Mouse (Mus musculus): ENCODE results near the gene Gm20388. TPM values are rescaled to one million over a fixed set of nuclear protein-coding genes. Genes with fewer than 3 reads are reported as not detected.

Gene Gm20388
- total RNA-seq, 2 experiments from 2014 or later: 18.5 to 23.8 TPM

GRCm38 (mm10) chr8:121620801-121621516 lies 1710.3 kb downstream of the Gm20388 start:
- ATAC-seq (replicated peaks; ENCODE audit: poor library complexity, severe bottlenecking): no peak

DNA sequence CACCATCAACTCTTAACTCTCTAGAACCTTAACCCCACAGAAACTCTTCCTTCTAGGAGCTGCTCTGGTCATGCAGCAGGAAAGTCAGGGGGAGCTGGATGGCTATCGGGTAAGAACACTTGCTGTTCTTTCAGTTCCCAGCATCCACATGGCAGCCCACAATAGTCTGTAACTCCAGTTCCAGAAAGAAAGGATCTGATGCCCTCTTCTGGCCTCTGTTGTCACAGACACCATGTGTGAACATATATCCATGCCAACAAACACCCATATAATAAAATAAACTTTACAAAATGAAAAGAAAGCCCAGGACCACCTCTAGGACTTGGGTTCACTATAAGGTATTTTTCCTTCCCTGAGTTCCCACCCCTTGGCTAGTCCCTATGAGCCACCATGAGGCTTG lies 1711.2 kb downstream of the Gm20388 start:
- no peak for ATAC-seq (replicated peaks; ENCODE audit: poor library complexity, severe bottlenecking)

DNA sequence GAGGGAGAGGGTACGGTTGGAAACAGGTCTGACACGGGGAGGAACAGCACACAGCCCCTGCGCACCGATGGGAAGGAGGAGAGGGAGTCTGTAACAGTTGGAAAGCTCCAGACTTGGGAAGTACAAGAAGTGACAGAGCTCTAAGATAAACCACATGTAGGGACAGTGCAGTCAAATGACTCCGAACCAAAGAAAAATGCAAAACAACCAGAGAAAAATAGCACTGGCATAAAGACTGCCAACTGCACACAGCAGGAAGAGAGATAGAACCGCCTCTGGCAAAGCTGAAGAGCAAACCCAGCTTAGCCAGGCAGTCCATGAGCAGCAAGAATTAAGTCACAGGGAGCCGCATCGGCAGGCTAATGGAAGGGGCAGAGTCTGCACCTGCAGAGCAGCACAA lies 1712.4 kb downstream of the Gm20388 start:
- ATAC-seq (replicated peaks; ENCODE audit: poor library complexity, severe bottlenecking): no peak

DNA sequence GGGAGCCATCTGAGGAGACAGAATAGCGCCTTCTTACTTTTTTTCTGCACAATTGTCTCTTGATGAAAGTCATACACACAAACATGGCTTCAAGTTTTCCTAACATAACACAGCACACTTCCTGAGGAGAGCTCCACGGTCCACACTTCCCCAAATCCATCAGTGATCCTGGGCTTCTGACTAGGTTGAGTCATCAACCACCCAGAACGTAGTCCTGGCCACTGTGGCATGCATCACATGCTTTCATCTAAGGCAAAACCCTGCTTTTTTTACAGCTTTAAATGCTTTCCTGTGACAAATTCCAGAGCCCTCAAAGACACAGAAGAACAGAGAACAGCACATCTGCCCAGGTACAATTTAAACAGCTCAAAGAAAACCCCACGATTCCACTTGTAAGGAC lies 1718.0 kb downstream of the Gm20388 start:
- no peak for ATAC-seq (replicated peaks; ENCODE audit: poor library complexity, severe bottlenecking)

- no peak for ATAC-seq (replicated peaks; ENCODE audit: poor library complexity, severe bottlenecking)
These were observed 1721.0 kb downstream of the Gm20388 start for GRCm38 (mm10) chr8:121631645-121632071.

DNA sequence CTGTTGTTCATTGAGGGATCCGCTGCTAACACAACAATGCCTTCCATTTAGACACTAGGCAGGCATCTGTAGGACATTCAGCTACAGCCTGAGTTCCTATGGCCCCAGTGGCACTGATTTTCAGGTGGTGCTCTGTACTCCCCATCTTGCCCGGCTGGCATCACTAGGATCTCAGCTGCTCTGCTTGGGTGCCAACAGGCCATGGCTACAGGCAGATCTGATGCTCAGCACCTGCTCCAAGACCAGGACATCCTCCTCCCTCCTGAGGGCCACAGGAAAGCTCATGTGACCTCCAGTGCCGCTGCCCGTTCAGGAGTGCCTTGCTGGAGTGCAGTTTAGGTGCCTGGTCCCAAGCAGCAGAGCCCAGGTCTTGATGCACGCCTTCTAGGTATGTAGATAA lies 1721.8 kb downstream of the Gm20388 start:
- ATAC-seq (replicated peaks; ENCODE audit: poor library complexity, severe bottlenecking): no peak

- peak; percentile 75 for ATAC-seq (replicated peaks; ENCODE audit: poor library complexity, severe bottlenecking)
These were observed 1724.9 kb downstream of the Gm20388 start for GRCm38 (mm10) chr8:121635534-121635933.

- ATAC-seq (replicated peaks; ENCODE audit: poor library complexity, severe bottlenecking): no peak
These were observed 1725.5 kb downstream of the Gm20388 start for GRCm38 (mm10) chr8:121636180-121636579.

GRCm38 (mm10) chr8:121642804-121643203 lies 1732.2 kb downstream of the Gm20388 start:
- ATAC-seq (replicated peaks; ENCODE audit: poor library complexity, severe bottlenecking): peak; percentile 3; the same call in 1 of the 2 replicates

DNA sequence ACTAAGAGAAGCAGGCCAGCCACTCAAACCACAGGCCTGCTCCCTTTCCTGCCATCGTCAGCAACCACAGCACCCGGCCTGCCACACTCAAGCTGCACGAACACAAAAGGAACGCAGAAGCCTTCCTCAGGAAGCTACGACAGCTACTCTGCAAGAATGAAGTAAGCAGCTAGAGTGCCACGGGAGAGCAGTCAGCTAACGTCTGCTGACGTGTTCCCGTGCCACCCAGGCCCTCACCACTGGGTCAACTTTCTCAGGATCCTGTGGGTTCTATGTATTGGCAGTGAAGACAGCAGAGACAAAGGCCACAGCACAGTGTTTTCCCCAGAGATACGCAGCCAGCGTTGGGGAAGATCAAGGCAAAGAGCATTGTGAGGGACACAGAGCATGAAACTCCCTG lies 1732.7 kb downstream of the Gm20388 start:
- peak; percentile 88 for ATAC-seq (replicated peaks; ENCODE audit: poor library complexity, severe bottlenecking)

DNA sequence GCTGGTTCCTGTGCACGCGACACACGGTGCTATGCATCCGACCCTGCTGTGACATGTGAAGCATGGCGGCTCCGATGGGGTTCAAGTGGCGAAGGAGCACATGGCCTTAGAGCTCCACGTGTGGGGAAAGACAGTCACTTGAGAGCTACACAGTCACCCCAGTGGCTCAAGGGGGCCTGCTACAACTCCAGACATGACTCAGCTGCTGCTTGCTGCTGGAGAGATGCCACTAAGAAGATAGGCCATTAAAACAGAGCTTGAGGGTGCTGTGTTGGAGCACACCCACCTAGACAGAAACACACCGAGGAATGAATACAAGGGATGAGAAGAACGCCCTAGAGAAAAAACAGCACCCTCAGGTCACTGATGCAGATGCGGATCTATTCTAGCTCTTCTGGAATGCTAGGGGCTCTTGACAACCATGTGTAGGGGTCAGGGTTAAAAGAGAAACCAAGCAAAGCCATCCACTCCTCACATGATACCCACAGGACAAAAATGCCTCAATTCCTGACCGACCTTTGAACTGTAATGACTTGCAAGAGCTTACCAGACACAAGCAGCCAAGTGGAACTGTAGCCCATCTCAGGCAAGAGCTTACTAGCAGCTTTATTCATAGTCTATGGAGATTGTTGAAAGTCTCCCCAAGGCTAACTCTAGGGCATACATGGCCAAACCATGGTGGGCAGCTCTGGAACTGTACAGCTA lies 1737.0 kb downstream of the Gm20388 start:
- ATAC-seq (replicated peaks; ENCODE audit: poor library complexity, severe bottlenecking): no peak

DNA sequence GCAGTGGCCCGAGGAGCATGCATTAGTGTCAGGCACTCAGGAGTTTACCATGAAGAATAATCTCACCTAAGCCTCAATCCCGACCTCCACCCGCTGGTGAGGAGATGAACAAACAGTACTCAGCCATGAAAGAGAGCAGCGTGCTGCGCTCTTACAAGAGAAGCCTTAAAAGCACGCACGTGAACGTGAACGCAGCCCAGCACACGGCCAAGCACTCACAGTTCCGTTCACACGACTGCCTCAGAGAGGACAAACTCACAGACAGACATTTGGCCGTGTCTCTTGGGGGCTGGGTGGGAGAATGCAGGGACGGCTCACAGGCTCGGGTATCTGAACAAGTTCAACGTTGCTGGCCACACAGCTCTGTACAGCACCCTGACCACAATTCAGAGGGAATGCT lies 1737.8 kb downstream of the Gm20388 start:
- ATAC-seq (replicated peaks; ENCODE audit: poor library complexity, severe bottlenecking): no peak

- ATAC-seq (replicated peaks; ENCODE audit: poor library complexity, severe bottlenecking): no peak
These were observed 1738.8 kb downstream of the Gm20388 start for GRCm38 (mm10) chr8:121649423-121649822.

DNA sequence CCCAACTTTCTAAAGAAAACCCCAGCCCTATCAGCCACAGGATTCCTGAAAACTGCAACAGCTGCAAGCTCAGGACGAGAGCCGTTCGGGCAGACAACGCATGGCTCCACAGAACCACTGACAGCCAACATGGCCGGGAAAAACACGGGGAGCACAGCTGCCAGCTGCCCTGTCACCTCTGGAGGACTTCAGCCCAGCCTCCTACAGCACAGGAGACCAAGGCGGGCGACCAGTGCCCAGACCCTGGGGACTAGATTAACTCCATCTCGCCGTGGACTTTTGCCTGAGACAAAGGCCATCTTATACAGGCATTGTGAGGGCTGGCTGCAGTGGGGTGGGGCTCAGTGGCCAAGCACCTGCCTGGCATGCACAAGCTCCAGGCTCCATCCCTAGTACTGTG lies 1739.3 kb downstream of the Gm20388 start:
- ATAC-seq (replicated peaks; ENCODE audit: poor library complexity, severe bottlenecking): no peak

DNA sequence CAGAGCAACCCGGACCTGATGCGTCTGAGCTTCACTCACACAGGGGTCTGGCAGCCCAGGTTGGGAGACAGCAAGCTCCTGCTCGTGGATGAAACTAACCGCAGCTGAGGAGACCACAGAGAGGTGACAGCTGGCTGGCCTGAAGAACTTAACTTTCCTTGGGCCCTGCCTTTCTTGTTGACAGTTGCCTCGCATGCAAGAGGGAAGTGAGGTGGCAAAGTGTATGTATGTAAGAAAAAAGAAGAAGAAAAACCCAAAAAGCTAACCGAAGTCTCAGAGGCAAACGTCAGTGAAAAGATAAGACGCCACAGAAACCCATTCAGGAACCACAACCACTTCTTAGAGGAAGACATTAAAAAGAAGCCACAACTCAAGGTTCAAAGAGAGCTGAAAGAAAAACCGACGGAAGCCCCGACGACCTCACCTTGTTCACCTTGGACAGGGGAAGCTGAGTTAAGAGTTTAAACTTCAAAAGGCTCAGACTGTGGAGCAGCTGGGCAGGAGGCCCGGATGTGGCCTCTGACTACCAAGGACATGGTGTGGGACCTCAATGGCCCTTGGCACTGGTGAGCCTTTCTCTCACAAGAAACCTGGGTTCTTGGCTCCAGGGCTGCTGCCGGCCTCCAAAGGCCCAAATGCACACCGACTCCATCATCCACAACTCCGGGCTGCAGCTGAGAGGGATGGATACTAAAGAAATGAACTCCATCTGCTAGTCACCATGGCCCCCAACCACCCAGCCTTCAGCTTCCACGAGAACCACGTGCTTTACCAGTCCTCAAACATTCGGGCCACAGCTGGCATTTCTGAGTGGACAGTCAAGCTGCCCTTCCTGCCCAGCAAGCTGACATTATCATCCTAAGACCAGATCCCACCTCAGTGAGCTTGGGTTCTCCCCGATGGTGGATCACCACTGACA lies 1740.0 kb downstream of the Gm20388 start:
- ATAC-seq (replicated peaks; ENCODE audit: poor library complexity, severe bottlenecking): peak; percentile 60

DNA sequence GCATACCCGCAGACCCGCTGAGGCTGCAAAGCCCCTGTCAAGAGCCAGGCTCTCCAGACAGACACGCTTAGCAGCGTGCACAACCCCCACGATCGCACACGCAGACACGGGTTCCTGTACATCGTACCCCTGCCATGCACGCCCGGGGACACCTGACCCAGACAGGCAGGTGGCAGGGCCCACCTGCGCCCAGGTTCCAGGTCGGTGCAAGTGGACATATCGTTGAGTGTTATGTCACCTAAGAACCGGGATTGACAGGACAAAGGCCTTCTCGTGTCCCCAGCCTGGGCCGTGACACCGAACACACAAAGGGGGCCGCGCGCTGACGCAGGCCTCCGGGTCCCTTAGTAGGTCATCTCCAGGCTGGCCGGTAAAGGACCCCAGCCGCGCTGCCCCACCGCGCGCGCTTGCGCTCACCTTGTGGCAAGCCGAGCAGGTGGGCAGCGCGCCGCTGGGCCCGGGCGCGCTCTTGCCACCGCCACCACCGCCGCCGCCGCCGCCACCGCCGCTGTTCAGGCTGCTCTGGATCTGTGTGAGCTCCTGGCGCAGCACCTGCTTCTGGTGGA lies 1740.8 kb downstream of the Gm20388 start:
- no peak for ATAC-seq (replicated peaks; ENCODE audit: poor library complexity, severe bottlenecking)

DNA sequence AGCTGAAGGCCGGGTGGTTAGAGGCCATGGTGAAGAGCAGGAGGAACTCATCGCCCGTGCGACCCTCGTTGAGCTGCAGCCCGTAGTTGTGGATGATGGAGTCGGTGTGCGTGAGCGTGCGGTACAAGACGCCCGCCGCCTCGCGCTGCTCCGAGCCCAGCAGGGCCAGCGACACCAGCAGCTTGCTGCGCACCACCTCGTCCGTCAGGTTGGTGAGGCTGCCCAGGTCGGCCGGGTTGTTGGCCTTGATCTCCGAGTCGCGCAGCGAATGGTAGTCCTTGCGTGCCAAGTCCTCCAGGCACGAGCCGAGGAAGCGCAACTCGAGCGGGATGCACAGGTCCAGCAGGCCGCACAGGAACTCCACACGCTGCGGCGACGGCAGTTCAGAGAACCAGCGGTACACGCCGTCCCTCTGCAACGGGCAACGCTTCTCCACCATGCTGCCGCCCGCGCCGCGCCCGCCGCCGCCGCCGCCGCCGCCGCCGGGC lies 1741.3 kb downstream of the Gm20388 start:
- ATAC-seq (replicated peaks; ENCODE audit: poor library complexity, severe bottlenecking): no peak

GRCm38 (mm10) chr8:121652774-121653323 lies 1742.2 kb downstream of the Gm20388 start, which contains the start of gene Zcchc14:
Gene Zcchc14 (minus strand): TSS chr8:121652901.
- peak; percentile 75 for ATAC-seq (replicated peaks; ENCODE audit: poor library complexity, severe bottlenecking)

DNA sequence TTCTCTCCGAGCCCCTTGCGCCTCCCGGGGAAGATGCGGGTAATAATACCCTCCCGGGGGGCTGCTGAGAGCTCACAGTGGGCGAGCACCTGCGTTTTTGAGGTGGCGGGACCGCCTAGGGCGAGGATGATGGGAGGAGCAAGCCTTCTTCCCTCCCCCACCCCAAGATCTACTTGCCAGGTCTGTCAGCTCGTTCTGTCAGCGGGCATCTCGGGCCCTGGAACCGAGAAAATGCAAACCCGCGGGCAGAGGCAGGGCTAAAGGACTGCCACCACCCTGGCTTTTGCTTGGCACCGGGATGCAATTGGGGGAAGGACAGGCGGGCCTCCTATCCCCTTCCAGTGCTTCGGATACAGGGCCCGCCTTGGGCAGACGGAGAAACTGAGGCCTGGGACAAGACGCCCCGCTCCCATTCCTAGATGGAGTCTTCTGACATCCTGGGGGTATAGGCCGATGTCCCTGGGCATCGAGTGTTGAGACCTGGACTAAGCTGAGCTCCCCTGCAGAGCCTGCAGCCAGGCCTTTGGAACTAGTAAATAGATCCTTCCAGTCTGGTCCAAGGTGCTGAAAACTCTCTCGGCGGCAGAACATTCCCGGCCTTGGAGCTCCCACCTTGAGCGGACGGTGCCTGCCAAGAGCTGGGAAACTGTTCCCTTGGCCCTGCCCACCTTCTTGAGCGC lies 1742.8 kb downstream of the Gm20388 start:
- no peak for ATAC-seq (replicated peaks; ENCODE audit: poor library complexity, severe bottlenecking)
